Mouse (Mus musculus): ENCODE results near the gene Vps52. TPM values are rescaled to one million over a fixed set of nuclear protein-coding genes. Genes with fewer than 3 reads are reported as not detected.

Gene Vps52
- polyA plus RNA-seq, 1 experiment = 58.0 TPM

GRCm38 (mm10) chr17:33932448-33932847, 23.2 kb upstream of the Vps52 start:
- TF ChIP-seq CTCF (IDR thresholded peaks at IDR 0.05; ENCODE audit: extremely low read depth, insufficient read depth, insufficient read length, insufficient replicate concordance) (no peak), POLR2A (IDR thresholded peaks at IDR 0.05; ENCODE audit: low read depth, low read length) (no peak)
- WGBS = 91% methylated on average over 14 of the region's 14 CpGs
- Histone ChIP-seq H3K4me3 (ENCODE audit: extremely low read depth, insufficient read depth, insufficient read length) (no peak overlapping the region), H3K4me1 (ENCODE audit: control insufficient read depth, insufficient read depth, insufficient read length) (peaks cover 4% of the 10 kb centered on the region; the same call in 1 of the 2 replicates), H3K36me3 (ENCODE audit: control insufficient read depth, insufficient read depth, low read length) (peaks cover 41% of the 10 kb centered on the region), H3K27ac (ENCODE audit: insufficient read depth, low read length) (no peak overlapping the region), H3K27me3 (ENCODE audit: control insufficient read depth, insufficient read depth, low read length) (no peaks in the 10 kb centered on the region)
- DNase-seq (ENCODE audit: low read depth in 1 of 2, low spot score in 2 of 2) = no peak

GRCm38 (mm10) chr17:33932970-33933369, 22.6 kb upstream of the Vps52 start:
- H3K4me3 ChIP-seq (ENCODE audit: extremely low read depth, insufficient read depth, insufficient read length) = no peak overlapping the region
- peaks cover 42% of the 10 kb centered on the region for H3K36me3 ChIP-seq (ENCODE audit: control insufficient read depth, insufficient read depth, low read length)
- H3K27ac ChIP-seq (ENCODE audit: insufficient read depth, low read length) = no peak overlapping the region
- peaks cover 4% of the 10 kb centered on the region; the same call in 1 of the 2 replicates for H3K4me1 ChIP-seq (ENCODE audit: control insufficient read depth, insufficient read depth, insufficient read length)
- no peak for DNase-seq (ENCODE audit: low read depth in 1 of 2, low spot score in 2 of 2)
- H3K27me3 ChIP-seq (ENCODE audit: control insufficient read depth, insufficient read depth, low read length) = no peaks in the 10 kb centered on the region
- WGBS = 95% methylated on average over 15 of the region's 15 CpGs
- no peak for TF ChIP-seq POLR2A (IDR thresholded peaks at IDR 0.05; ENCODE audit: low read depth, low read length)
- no peak for TF ChIP-seq CTCF (IDR thresholded peaks at IDR 0.05; ENCODE audit: extremely low read depth, insufficient read depth, insufficient read length, insufficient replicate concordance)

GRCm38 (mm10) chr17:33935422-33936055, 20.1 kb upstream of the Vps52 start:
- Histone ChIP-seq H3K4me3 (ENCODE audit: extremely low read depth, insufficient read depth, insufficient read length) (no peak overlapping the region), H3K4me1 (ENCODE audit: control insufficient read depth, insufficient read depth, insufficient read length) (peaks cover 10% of the 10 kb centered on the region; the same call in 1 of the 2 replicates), H3K36me3 (ENCODE audit: control insufficient read depth, insufficient read depth, low read length) (peaks cover 43% of the 10 kb centered on the region), H3K27me3 (ENCODE audit: control insufficient read depth, insufficient read depth, low read length) (no peaks in the 10 kb centered on the region), H3K27ac (ENCODE audit: insufficient read depth, low read length) (no peak overlapping the region)
- DNase-seq (ENCODE audit: low read depth in 1 of 2, low spot score in 2 of 2) = no peak
- 90% methylated on average over 21 of the region's 21 CpGs for WGBS
- TF ChIP-seq POLR2A (IDR thresholded peaks at IDR 0.05; ENCODE audit: low read depth, low read length) (no peak), CTCF (IDR thresholded peaks at IDR 0.05; ENCODE audit: extremely low read depth, insufficient read depth, insufficient read length, insufficient replicate concordance) (no peak)

GRCm38 (mm10) chr17:33936993-33937392, 18.6 kb upstream of the Vps52 start:
- Histone ChIP-seq H3K27me3 (ENCODE audit: control insufficient read depth, insufficient read depth, low read length) (no peaks in the 10 kb centered on the region), H3K4me3 (ENCODE audit: extremely low read depth, insufficient read depth, insufficient read length) (no peak overlapping the region), H3K27ac (ENCODE audit: insufficient read depth, low read length) (no peak overlapping the region), H3K4me1 (ENCODE audit: control insufficient read depth, insufficient read depth, insufficient read length) (peaks cover 14% of the 10 kb centered on the region; the same call in 1 of the 2 replicates), H3K36me3 (ENCODE audit: control insufficient read depth, insufficient read depth, low read length) (peaks cover 42% of the 10 kb centered on the region)
- no peak for DNase-seq (ENCODE audit: low read depth in 1 of 2, low spot score in 2 of 2)
- TF ChIP-seq CTCF (IDR thresholded peaks at IDR 0.05; ENCODE audit: extremely low read depth, insufficient read depth, insufficient read length, insufficient replicate concordance) (no peak), POLR2A (IDR thresholded peaks at IDR 0.05; ENCODE audit: low read depth, low read length) (no peak)
- WGBS = 93% methylated on average over 15 of the region's 15 CpGs

GRCm38 (mm10) chr17:33938783-33939182, 16.8 kb upstream of the Vps52 start:
- H3K27me3 ChIP-seq (ENCODE audit: control insufficient read depth, insufficient read depth, low read length) = no peaks in the 10 kb centered on the region
- peaks cover 29% of the 10 kb centered on the region for H3K36me3 ChIP-seq (ENCODE audit: control insufficient read depth, insufficient read depth, low read length)
- DNase-seq (ENCODE audit: low read depth in 1 of 2, low spot score in 2 of 2) = no peak
- TF ChIP-seq POLR2A (IDR thresholded peaks at IDR 0.05; ENCODE audit: low read depth, low read length) = no peak
- no peak for TF ChIP-seq CTCF (IDR thresholded peaks at IDR 0.05; ENCODE audit: extremely low read depth, insufficient read depth, insufficient read length, insufficient replicate concordance)
- H3K4me3 ChIP-seq (ENCODE audit: extremely low read depth, insufficient read depth, insufficient read length) = no peak overlapping the region
- 82% methylated on average over 11 of the region's 11 CpGs for WGBS
- H3K4me1 ChIP-seq (ENCODE audit: control insufficient read depth, insufficient read depth, insufficient read length) = peaks cover 14% of the 10 kb centered on the region; the same call in 1 of the 2 replicates
- no peak overlapping the region for H3K27ac ChIP-seq (ENCODE audit: insufficient read depth, low read length)

- peak within 1 kb of the TSS; percentile 66 for H3K27ac ChIP-seq (ENCODE audit: insufficient read depth, low read length)
- DNase-seq (ENCODE audit: low read depth in 1 of 2, low spot score in 2 of 2) = peak; percentile 84 to 87
- peaks cover 14% of the 10 kb centered on the region; the same call in 1 of the 2 replicates for H3K4me1 ChIP-seq (ENCODE audit: control insufficient read depth, insufficient read depth, insufficient read length)
- H3K27me3 ChIP-seq (ENCODE audit: control insufficient read depth, insufficient read depth, low read length) = no peaks in the 10 kb centered on the region
- no peak for TF ChIP-seq CTCF (IDR thresholded peaks at IDR 0.05; ENCODE audit: extremely low read depth, insufficient read depth, insufficient read length, insufficient replicate concordance)
- peak; percentile 31; the same call in 1 of the 2 replicates for TF ChIP-seq POLR2A (IDR thresholded peaks at IDR 0.05; ENCODE audit: low read depth, low read length)
- H3K36me3 ChIP-seq (ENCODE audit: control insufficient read depth, insufficient read depth, low read length) = peaks cover 32% of the 10 kb centered on the region
- H3K4me3 ChIP-seq (ENCODE audit: extremely low read depth, insufficient read depth, insufficient read length) = peak within 1 kb of the TSS; percentile 99
- WGBS = under 1% methylated on average over 36 of the region's 36 CpGs
Measured at GRCm38 (mm10) chr17:33940206-33940805, 15.3 kb upstream of the Vps52 start, which contains the start of the genes Pfdn6 and Wdr46. Pfdn6 (minus strand) TSS chr17:33940343. Wdr46 (plus strand) TSS chr17:33940660.

Data from spleen, adult 2 months (tissue).